Mouse (Mus musculus) cerebellum, adult 9-11 months (tissue): ENCODE results near the gene H2al3.

Source experiments
- DNase-seq: peaks from one replicate; pipeline ENCODE4 v3.0.0; 2022

H2al3 gene

GRCm38 (mm10) chrX:9849403-9849802, at the start of gene H2al3:
Gene H2al3 (plus strand): TSS chrX:9849703.
- DNase-seq = no peak

DNA sequence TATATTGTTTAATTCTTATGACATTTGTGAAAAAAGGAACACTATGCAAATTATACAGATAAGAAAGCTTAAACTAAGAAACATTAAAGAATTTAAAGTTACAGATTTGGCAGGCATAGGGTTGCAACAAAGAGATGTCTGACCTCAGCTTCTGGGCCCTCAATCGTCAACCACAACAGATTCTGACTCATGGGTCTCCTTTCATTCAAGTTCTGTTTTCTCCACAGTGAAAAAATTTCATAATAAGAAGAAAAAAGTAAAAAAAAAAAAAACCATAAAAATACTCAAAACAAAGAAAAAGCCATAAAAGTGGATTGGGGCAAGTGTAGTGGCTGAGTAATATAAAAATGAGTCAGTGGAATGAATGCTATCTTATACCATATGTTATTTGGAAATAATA, 39.4 kb upstream of the H2al3 start:
- DNase-seq = no peak

- DNase-seq = no peak
These were observed 37.0 kb upstream of the H2al3 start for GRCm38 (mm10) chrX:9812469-9812868.

- no peak for DNase-seq
These were observed 14.7 kb upstream of the H2al3 start for GRCm38 (mm10) chrX:9834779-9835178.

DNA sequence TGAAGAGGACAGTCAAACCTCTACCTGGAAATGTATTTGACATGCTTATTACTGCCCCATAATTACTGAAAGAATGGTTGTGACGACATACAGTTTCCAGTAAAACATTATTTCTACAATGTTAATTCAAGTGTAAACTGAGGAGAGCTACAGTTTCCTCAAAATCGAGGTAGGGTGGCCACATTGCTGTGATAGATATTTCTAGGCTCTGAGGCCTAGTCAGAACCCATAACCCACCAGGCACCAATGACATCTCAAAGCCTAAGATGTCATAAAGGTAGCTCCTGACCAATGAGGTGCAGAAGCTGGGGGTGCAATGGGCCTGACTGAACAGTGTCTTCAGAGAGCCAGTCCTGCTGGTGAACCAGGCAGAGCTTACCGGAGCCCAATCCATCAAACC, 2.9 kb upstream of the H2al3 start, which contains the start of gene Hypm:
Gene Hypm, plus strand, starts transcription at position 301 of the 400 bp plus-strand sequence.
- no peak for DNase-seq

DNA sequence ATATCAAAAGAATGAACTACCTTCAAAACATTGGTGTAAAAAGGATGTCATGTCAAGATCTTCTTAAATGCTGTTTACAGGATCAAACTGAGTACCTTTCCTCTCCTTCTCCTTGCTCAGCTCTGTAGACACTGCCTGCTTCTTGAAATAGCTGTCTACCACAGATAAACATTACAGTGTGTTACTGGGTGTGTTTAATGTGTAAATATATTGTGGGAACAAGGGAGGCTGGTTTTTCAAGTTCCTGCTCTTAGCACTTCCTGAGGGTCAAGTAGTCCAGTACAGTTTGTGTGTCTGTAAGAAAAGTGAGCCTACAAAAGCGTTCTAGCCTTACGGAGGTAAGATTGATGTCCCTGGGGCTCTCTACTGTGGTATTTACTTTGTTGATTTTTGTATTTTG, 12.4 kb downstream of the H2al3 start:
- DNase-seq = no peak

- no peak for DNase-seq
These were observed 26.0 kb downstream of the H2al3 start for GRCm38 (mm10) chrX:9875519-9875918.

- DNase-seq = no peak
These were observed 35.8 kb downstream of the H2al3 start, which contains the start of gene Sytl5 for GRCm38 (mm10) chrX:9885322-9885721. Gene Sytl5 (plus strand): TSS chrX:9885622.
